Mouse (Mus musculus): Measurements from ENCODE around the gene Pkhd1. TPM values are rescaled to one million over a fixed set of nuclear protein-coding genes. Genes with fewer than 3 reads are reported as not detected.

Pkhd1 gene
- under 1 TPM; 0.03 to 0.10 TPM for total RNA-seq (2021)
- long read RNA-seq, experiment 1: 0 reads
- long read RNA-seq, experiment 2: 0 reads

- DNase-seq: no peak
- intact Hi-C loops (cut with DNase I): no loop called here
Observed at GRCm38 (mm10) chr1:20617849-20618530, at the start of gene Pkhd1. TSS of gene Pkhd1 (minus strand) at chr1:20618064.

- DNase-seq: no peak
- intact Hi-C loops (cut with DNase I): no loop called here
Observed at GRCm38 (mm10) chr1:20667567-20667966, 49.7 kb upstream of the Pkhd1 start.

GRCm38 (mm10) chr1:20666233-20666632, 48.4 kb upstream of the Pkhd1 start:
- no peak for DNase-seq
- intact Hi-C loops (cut with DNase I): no loop called here

- DNase-seq: no peak
- intact Hi-C loops (cut with DNase I): no loop called here
Observed at GRCm38 (mm10) chr1:20655085-20655484, 37.2 kb upstream of the Pkhd1 start.

GRCm38 (mm10) chr1:20653513-20654506, 35.9 kb upstream of the Pkhd1 start:
- intact Hi-C loops (cut with DNase I): no loop called here
- DNase-seq: no peak

- intact Hi-C loops (cut with DNase I): no loop called here
- DNase-seq: no peak
Observed at GRCm38 (mm10) chr1:20634856-20635255, 17.0 kb upstream of the Pkhd1 start.

GRCm38 (mm10) chr1:20633276-20633869, 15.5 kb upstream of the Pkhd1 start:
- intact Hi-C loops (cut with DNase I): no loop called here
- DNase-seq: peak in 1 of 2 experiments; percentile 9

- intact Hi-C loops (cut with DNase I): no loop called here
- DNase-seq: no peak
Observed at GRCm38 (mm10) chr1:20624564-20624963, 6.7 kb upstream of the Pkhd1 start.

GRCm38 (mm10) chr1:20623375-20623774, 5.5 kb upstream of the Pkhd1 start:
- DNase-seq: no peak
- intact Hi-C loops (cut with DNase I): no loop called here

GRCm38 (mm10) chr1:20620611-20621010, 2.7 kb upstream of the Pkhd1 start:
- no peak for DNase-seq
- intact Hi-C loops (cut with DNase I): no loop called here

- intact Hi-C loops (cut with DNase I): no loop called here
- DNase-seq: no peak
Observed at GRCm38 (mm10) chr1:20619363-20619762, 1.5 kb upstream of the Pkhd1 start.

GRCm38 (mm10) chr1:20612643-20613042, 5.2 kb downstream of the Pkhd1 start:
- no peak for DNase-seq
- intact Hi-C loops (cut with DNase I): loop anchor here (2.0 to 5.0 kb wide), 2 partner anchors 126 to 190 kb away; no protein-coding TSS in a partner anchor

GRCm38 (mm10) chr1:20605489-20605888, 12.4 kb downstream of the Pkhd1 start:
- intact Hi-C loops (cut with DNase I): no loop called here
- DNase-seq: no peak

- intact Hi-C loops (cut with DNase I): no loop called here
- DNase-seq: no peak
Observed at GRCm38 (mm10) chr1:20590488-20590887, 27.4 kb downstream of the Pkhd1 start.

- intact Hi-C loops (cut with DNase I): no loop called here
- no peak for DNase-seq
Observed at GRCm38 (mm10) chr1:20571469-20571868, 46.4 kb downstream of the Pkhd1 start.

GRCm38 (mm10) chr1:20569430-20569829, 48.4 kb downstream of the Pkhd1 start:
- no peak for DNase-seq
- intact Hi-C loops (cut with DNase I): no loop called here

GRCm38 (mm10) chr1:20558443-20558842, 59.4 kb downstream of the Pkhd1 start:
- DNase-seq: no peak
- intact Hi-C loops (cut with DNase I): no loop called here

- intact Hi-C loops (cut with DNase I): loop anchor here (5.0 kb wide), 1 partner anchor 242 kb away; no protein-coding TSS in a partner anchor
- DNase-seq: no peak
Observed at GRCm38 (mm10) chr1:20554398-20554797, 63.5 kb downstream of the Pkhd1 start.

- DNase-seq: no peak
- intact Hi-C loops (cut with DNase I): loop anchor here (5.0 kb wide), 1 partner anchor 239 kb away; no protein-coding TSS in a partner anchor
Observed at GRCm38 (mm10) chr1:20551334-20551733, 66.5 kb downstream of the Pkhd1 start.

- DNase-seq: no peak
- intact Hi-C loops (cut with DNase I): no loop called here
Observed at GRCm38 (mm10) chr1:20544526-20544925, 73.3 kb downstream of the Pkhd1 start.
